Mouse (Mus musculus) forebrain, embryonic 16.5 days (tissue): ENCODE results near the gene Gpd1. TPM values are rescaled to one million over a fixed set of nuclear protein-coding genes. Genes with fewer than 3 reads are reported as not detected.

Experiments
- ATAC-seq: fragments of 200-750 bp; cut with Nextera tagmentation; 2 replicates; pipeline ENCODE4 v1.8.0; 2017; ENCODE audit warnings: mild to moderate bottlenecking, moderate library complexity
- H3K27ac ChIP-seq: fragments of 300-500 bp; sonication (generic); 2 replicates; pipeline ENCODE4 v1.5.1; 2014; ENCODE audit warnings: low read length, control low read depth
- H3K27me3 ChIP-seq: fragments of 300-500 bp; sonication (generic); replicated peaks from 2 replicates; pipeline ENCODE4 v1.6.1; 2014; ENCODE audit warnings: low read length; ENCODE audit not compliant: control insufficient read depth, insufficient read depth
- H3K36me3 ChIP-seq: fragments of 300-500 bp; sonication (generic); 2 replicates; pipeline ENCODE4 v1.6.1; 2014; ENCODE audit not compliant: control insufficient read depth, insufficient read depth
- H3K4me1 ChIP-seq: fragments of 300-500 bp; sonication (generic); replicated peaks from 2 replicates; pipeline ENCODE4 v1.6.1; 2014; ENCODE audit warnings: low read length; ENCODE audit not compliant: control insufficient read depth, insufficient read depth
- H3K4me2 ChIP-seq: fragments of 300-500 bp; sonication (generic); 2 replicates; pipeline ENCODE4 v1.6.1; 2014; ENCODE audit warnings: mild to moderate bottlenecking, low read length, control low read depth
- H3K4me3 ChIP-seq: fragments of 300-500 bp; sonication (generic); replicated peaks from 2 replicates; pipeline ENCODE4 v1.5.1; 2014; ENCODE audit warnings: mild to moderate bottlenecking, low read length, control low read depth
- H3K9ac ChIP-seq: fragments of 300-500 bp; sonication (generic); replicated peaks from 2 replicates; pipeline ENCODE4 v1.6.1; 2014; ENCODE audit warnings: low read depth, low read length, control low read depth
- H3K9me3 ChIP-seq: fragments of 300-500 bp; sonication (generic); 2 replicates; pipeline ENCODE4 v1.6.1; 2016; ENCODE audit warnings: low read length; ENCODE audit not compliant: control insufficient read depth
- WGBS: fragments of 180-500 bp; shearing (Covaris S2); extraction: QIAGEN DNeasy Blood & Tissue Kit; methylation state at CpG from one replicate; pipeline ENCODE4 v1.1.7; 2014; 5-methylcytosine and 5-hydroxymethylcytosine counted together
- polyA plus RNA-seq: library from polyadenylated mRNA; unstranded; fragments of >200 nt; fragmentation: Nextera tagmentation; extraction: Ambion mirVana; gene quantifications from 2 replicates; pipeline ENCODE4 v1.2.1, GENCODE M21; 2015

The Gpd1 gene
- polyA plus RNA-seq, 1 experiment from 2014 or later: 2.4 TPM

GRCm38 (mm10) chr15:99731167-99731566 lies 13.9 kb downstream of the Gpd1 start:
- H3K4me1 ChIP-seq: peaks cover 10% of the 10 kb centered on the region
- H3K27ac ChIP-seq: no peak overlapping the region
- no peak for ATAC-seq
- H3K36me3 ChIP-seq: peaks cover 16% of the 10 kb centered on the region
- WGBS: 100% methylated on average over 2 of the region's 2 CpGs
- 0 out of 2 replicates have a peak, but pooled peaks cover 3% of the 10 kb centered on the region for H3K9me3 ChIP-seq
- no peak overlapping the region for H3K9ac ChIP-seq
- H3K4me3 ChIP-seq: no peak overlapping the region
- no peaks in the 10 kb centered on the region for H3K27me3 ChIP-seq
- H3K4me2 ChIP-seq: no peak overlapping the region

GRCm38 (mm10) chr15:99731678-99732077 lies 14.4 kb downstream of the Gpd1 start:
- 85% methylated on average over 3 of the region's 3 CpGs for WGBS
- no peak overlapping the region for H3K27ac ChIP-seq
- H3K27me3 ChIP-seq: no peaks in the 10 kb centered on the region
- no peak for ATAC-seq
- 0 out of 2 replicates have a peak, but pooled peaks cover 3% of the 10 kb centered on the region for H3K9me3 ChIP-seq
- H3K4me2 ChIP-seq: no peak overlapping the region
- H3K4me1 ChIP-seq: peaks cover 5% of the 10 kb centered on the region
- no peak overlapping the region for H3K4me3 ChIP-seq
- H3K9ac ChIP-seq: no peak overlapping the region
- peaks cover 16% of the 10 kb centered on the region for H3K36me3 ChIP-seq

GRCm38 (mm10) chr15:99733186-99733585 lies 15.9 kb downstream of the Gpd1 start:
- H3K4me3 ChIP-seq: no peak overlapping the region
- no peaks in the 10 kb centered on the region for H3K27me3 ChIP-seq
- no peak for ATAC-seq
- H3K4me2 ChIP-seq: no peak overlapping the region
- no peak overlapping the region for H3K27ac ChIP-seq
- no peak overlapping the region for H3K9ac ChIP-seq
- H3K4me1 ChIP-seq: no peaks in the 10 kb centered on the region
- 97% methylated on average over 5 of the region's 5 CpGs for WGBS
- H3K9me3 ChIP-seq: 0 out of 2 replicates have a peak, but pooled peaks cover 3% of the 10 kb centered on the region
- H3K36me3 ChIP-seq: peaks cover 20% of the 10 kb centered on the region

- Histone ChIP-seq H3K27me3 (no peaks in the 10 kb centered on the region), H3K27ac (no peak overlapping the region), H3K9me3 (no peaks in the 10 kb centered on the region), H3K4me3 (no peak overlapping the region), H3K36me3 (peaks cover 24% of the 10 kb centered on the region), H3K4me2 (no peak overlapping the region), H3K9ac (no peak overlapping the region), H3K4me1 (no peaks in the 10 kb centered on the region)
- no peak for ATAC-seq
- WGBS: 98% methylated on average over 2 of the region's 2 CpGs
These were observed 18.3 kb downstream of the Gpd1 start for GRCm38 (mm10) chr15:99735631-99736030.

- Histone ChIP-seq H3K36me3 (peaks cover 27% of the 10 kb centered on the region), H3K27me3 (no peaks in the 10 kb centered on the region), H3K4me2 (no peak overlapping the region), H3K9ac (no peak overlapping the region), H3K4me3 (no peak overlapping the region), H3K27ac (no peak overlapping the region), H3K9me3 (no peaks in the 10 kb centered on the region), H3K4me1 (no peaks in the 10 kb centered on the region)
- ATAC-seq: no peak
- WGBS: 88% methylated on average over 11 of the region's 11 CpGs
These were observed 19.4 kb downstream of the Gpd1 start for GRCm38 (mm10) chr15:99736675-99737074.

- 84% methylated on average over 4 of the region's 4 CpGs for WGBS
- ATAC-seq: no peak
- H3K27ac ChIP-seq: no peak overlapping the region
- no peak overlapping the region for H3K4me2 ChIP-seq
- H3K4me1 ChIP-seq: no peaks in the 10 kb centered on the region
- no peak overlapping the region for H3K9ac ChIP-seq
- no peaks in the 10 kb centered on the region for H3K27me3 ChIP-seq
- H3K9me3 ChIP-seq: no peaks in the 10 kb centered on the region
- H3K36me3 ChIP-seq: peaks cover 26% of the 10 kb centered on the region
- H3K4me3 ChIP-seq: no peak overlapping the region
These were observed 22.9 kb downstream of the Gpd1 start for GRCm38 (mm10) chr15:99740229-99740628.

GRCm38 (mm10) chr15:99754204-99754603 lies 36.9 kb downstream of the Gpd1 start:
- ATAC-seq: no peak
- H3K27me3 ChIP-seq: no peaks in the 10 kb centered on the region
- H3K4me3 ChIP-seq: no peak overlapping the region
- H3K4me2 ChIP-seq: no peak overlapping the region
- H3K27ac ChIP-seq: no peak overlapping the region
- no peak overlapping the region for H3K9ac ChIP-seq
- WGBS: 69% methylated on average over 3 of the region's 3 CpGs
- H3K9me3 ChIP-seq: no peaks in the 10 kb centered on the region
- 0 out of 2 replicates have a peak, but pooled peaks cover 3% of the 10 kb centered on the region for H3K4me1 ChIP-seq
- H3K36me3 ChIP-seq: no peaks in the 10 kb centered on the region

- Histone ChIP-seq H3K4me1 (peaks cover 12% of the 10 kb centered on the region), H3K27ac (no peak overlapping the region), H3K4me3 (no peak overlapping the region), H3K9ac (no peak overlapping the region), H3K36me3 (no peaks in the 10 kb centered on the region), H3K4me2 (no peak overlapping the region), H3K27me3 (no peaks in the 10 kb centered on the region), H3K9me3 (no peaks in the 10 kb centered on the region)
- 84% methylated on average over 4 of the region's 4 CpGs for WGBS
- no peak for ATAC-seq
These were observed 50.2 kb downstream of the Gpd1 start for GRCm38 (mm10) chr15:99767467-99767866.

GRCm38 (mm10) chr15:99768761-99769160 lies 51.4 kb downstream of the Gpd1 start:
- Histone ChIP-seq H3K9ac (no peak overlapping the region), H3K27me3 (no peaks in the 10 kb centered on the region), H3K4me1 (peaks cover 17% of the 10 kb centered on the region), H3K36me3 (no peaks in the 10 kb centered on the region), H3K4me3 (no peak overlapping the region), H3K9me3 (no peaks in the 10 kb centered on the region), H3K27ac (no peak overlapping the region), H3K4me2 (no peak overlapping the region)
- 93% methylated on average over 1 of the region's 1 CpGs for WGBS
- ATAC-seq: no peak

- 18% methylated on average over 5 of the region's 5 CpGs for WGBS
- peak overlapping the region; percentile 91 for H3K4me2 ChIP-seq
- H3K9me3 ChIP-seq: no peaks in the 10 kb centered on the region
- H3K9ac ChIP-seq: peak overlapping the region; percentile 92
- no peak for ATAC-seq
- H3K36me3 ChIP-seq: no peaks in the 10 kb centered on the region
- H3K4me1 ChIP-seq: peaks cover 17% of the 10 kb centered on the region
- peak overlapping the region; percentile 91 for H3K27ac ChIP-seq
- no peaks in the 10 kb centered on the region for H3K27me3 ChIP-seq
- peak overlapping the region; percentile 76 for H3K4me3 ChIP-seq
These were observed 53.7 kb downstream of the Gpd1 start for GRCm38 (mm10) chr15:99771004-99771500.
